Mouse (Mus musculus) ovary, adult 2 months (tissue): Measurements from ENCODE around the gene Muc4. TPM values are rescaled to one million over a fixed set of nuclear protein-coding genes. Genes with fewer than 3 reads are reported as not detected.

Experiments
- polyA plus RNA-seq: library from polyadenylated mRNA; depleted of rRNA; stranded (reverse); fragments of >200 nt; gene quantifications from 2 replicates; pipeline ENCODE4 v1.2.3, GENCODE M21; 2012; rRNA removed

Gene Muc4
- 6.9 and 7.8 TPM in 2 replicates for polyA plus RNA-seq

DNA sequence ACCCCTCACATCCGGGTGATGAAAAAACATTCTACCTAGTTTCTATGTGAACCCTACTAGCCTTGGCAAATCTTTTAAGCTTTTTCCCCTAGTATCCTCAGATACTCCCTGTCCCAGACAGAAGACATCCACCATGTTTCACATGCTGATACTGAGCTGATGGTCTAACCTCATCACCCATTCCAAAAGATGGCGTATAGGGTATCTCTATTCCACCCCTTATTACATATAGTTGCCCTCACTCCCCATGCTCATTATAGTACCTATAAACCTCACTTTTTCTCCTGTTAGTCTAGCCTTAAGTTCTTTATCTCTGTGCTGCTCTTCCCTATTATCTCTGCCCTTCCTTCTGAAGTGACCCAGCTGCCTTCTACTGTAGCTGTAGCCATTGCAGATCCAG is at the start of gene Muc4:
Gene Muc4, plus strand, starts transcription at position 301 of the 400 bp plus-strand sequence.

GRCm38 (mm10) chr16:32797426-32797689 is 61.7 kb downstream of the Muc4 start, which contains the start of gene Muc20:
Muc20 (minus strand) TSS chr16:32797435.

DNA sequence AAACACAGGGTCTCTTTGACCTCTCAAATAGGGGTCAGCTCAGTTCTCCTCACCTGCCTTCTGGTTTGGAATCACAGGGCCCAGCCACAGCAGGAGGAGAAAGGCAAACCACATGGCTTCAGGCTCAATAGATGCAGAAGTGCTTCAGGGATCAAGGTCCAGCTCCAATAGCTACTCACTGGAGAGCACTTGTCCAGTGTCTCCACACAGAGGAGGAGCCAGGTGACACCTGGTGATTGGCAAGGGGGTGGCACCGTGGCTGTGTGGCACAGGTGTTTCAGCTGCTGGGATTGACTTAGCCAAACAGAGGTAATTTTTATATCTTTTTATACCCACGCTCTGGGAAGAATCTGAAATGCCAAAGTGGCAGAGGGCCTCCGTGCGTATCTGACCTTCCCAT is 74.6 kb downstream of the Muc4 start, which contains the start of gene Smbd1:
Gene Smbd1, minus strand, starts transcription at position 157 of the 400 bp plus-strand sequence.

Other genes with a start within 250 kb of the Muc4 start
- gene Slc51a, start 248.0 kb upstream of the Muc4 start, polyA plus RNA-seq, result 0.19 and 0.28 TPM in 2 replicates
- not detected in 2 replicates for gene Zdhhc19, start 239.6 kb upstream of the Muc4 start, polyA plus RNA-seq
- 2.2 TPM in 2 replicates for gene Tfrc, start 127.0 kb upstream of the Muc4 start, polyA plus RNA-seq
- 145 and 152 TPM in 2 replicates for gene Tnk2, start 92.0 kb upstream of the Muc4 start, polyA plus RNA-seq
- gene Muc20, start 61.5 kb downstream of the Muc4 start, polyA plus RNA-seq, result 3.3 and 4.6 TPM in 2 replicates
- not detected in 2 replicates for gene Smbd1, start 74.6 kb downstream of the Muc4 start, polyA plus RNA-seq
- gene Fyttd1, start 141.6 kb downstream of the Muc4 start, polyA plus RNA-seq, result 4.1 and 6.4 TPM in 2 replicates
- gene Rubcn, start 141.9 kb downstream of the Muc4 start, polyA plus RNA-seq, result 41.4 and 43.9 TPM in 2 replicates
- gene Lrch3, start 178.2 kb downstream of the Muc4 start, polyA plus RNA-seq, result 19.9 and 23.6 TPM in 2 replicates